Comparison of ENCODE assay signal across 13 mouse cellular contexts in the genomic region with DNA sequence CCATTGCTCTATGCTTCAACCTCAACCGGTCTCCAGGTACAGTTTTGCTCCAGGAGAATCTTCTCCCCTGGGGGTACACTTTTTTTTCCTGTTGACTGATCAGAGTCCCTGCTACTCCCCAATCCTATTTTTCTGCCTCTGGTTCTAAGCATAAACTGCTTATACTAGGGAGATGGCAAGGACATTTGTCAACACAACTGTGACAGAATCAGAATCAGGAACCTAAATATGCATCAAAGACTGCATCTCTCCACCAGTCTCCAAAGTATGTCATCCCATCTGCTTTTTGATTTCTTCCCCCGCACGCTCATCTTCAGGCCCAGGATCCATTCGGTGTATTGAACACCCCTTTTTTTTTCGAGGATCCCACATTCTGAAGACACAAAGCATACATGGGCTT. TPM values are rescaled to one million over a fixed set of nuclear protein-coding genes. Genes with fewer than 3 reads are reported as not detected.
DNase-seq lines count a peak whose midpoint lies in the region; ATAC-seq and TF ChIP-seq lines count a peak whose summit lies in the region.
"Had no signal": no experiment of that assay in that cellular context is flagged by ENCODE, and none has a peak within 500 bp of the region (broad histone marks: within the 10 kb centered on the region; RNA-seq: fewer than 3 reads in every experiment).

No protein-coding gene starts in this region.

- H3K27ac ChIP-seq in heart, embryonic 13.5 days (replicated peaks): no peak overlapping the region
- H3K27ac ChIP-seq in cortical plate, adult 2 months (ENCODE audit: insufficient read depth, low read length): peak overlapping the region; percentile 86
- H3K27ac ChIP-seq in hindbrain, embryonic 13.5 days: peak overlapping the region; percentile 84
- peak overlapping the region; percentile 85 for H3K27ac ChIP-seq in midbrain, embryonic 15.5 days
- H3K27ac ChIP-seq: gastrocnemius, adult 2 months had no signal

- H3K4me3 ChIP-seq in heart, embryonic 13.5 days: no peak overlapping the region; the same call in 1 of the 2 replicates
- peak overlapping the region; percentile 99 for H3K4me3 ChIP-seq in cortical plate, adult 2 months (ENCODE audit: insufficient read depth, low read length)
- H3K4me3 ChIP-seq in hindbrain, embryonic 13.5 days: peak overlapping the region; percentile 71; the same call in 1 of the 2 replicates
- peak overlapping the region; percentile 66 for H3K4me3 ChIP-seq in midbrain, embryonic 15.5 days

- no peaks in the 10 kb centered on the region for H3K36me3 ChIP-seq in heart, embryonic 13.5 days
- no peaks in the 10 kb centered on the region for H3K36me3 ChIP-seq in hindbrain, embryonic 13.5 days
- H3K36me3 ChIP-seq in midbrain, embryonic 15.5 days (replicated peaks): no peaks in the 10 kb centered on the region

- H3K4me2 ChIP-seq in heart, embryonic 13.5 days: peak overlapping the region; percentile 78; the same call in 1 of the 2 replicates
- H3K4me2 ChIP-seq in hindbrain, embryonic 13.5 days: peak overlapping the region; percentile 93
- peak overlapping the region; percentile 93 for H3K4me2 ChIP-seq in midbrain, embryonic 15.5 days

- H3K9ac ChIP-seq in heart, embryonic 13.5 days: no peak overlapping the region
- peak overlapping the region; percentile 87 for H3K9ac ChIP-seq in hindbrain, embryonic 13.5 days
- peak overlapping the region; percentile 66 for H3K9ac ChIP-seq in midbrain, embryonic 15.5 days

- no peak for DNase-seq in heart, adult 18-20 months
- DNase-seq in c-Kit-positive CD71-positive TER-119-positive erythroid progenitor cells, embryonic 14.5 days (ENCODE audit: low spot score): no peak
- DNase-seq in thymus, postnatal 14 days: no peak
- no peak for DNase-seq in urinary bladder, adult 18-20 months (ENCODE audit: low spot score in 2 of 2)
- DNase-seq: adrenal gland, adult 8-10 months; gastrocnemius, adult 2 months; lung, postnatal 4 days had no signal

- H3K27me3 ChIP-seq in heart, embryonic 13.5 days (replicated peaks): peaks cover 60% of the 10 kb centered on the region
- H3K27me3 ChIP-seq in hindbrain, embryonic 13.5 days: peaks cover 43% of the 10 kb centered on the region
- H3K27me3 ChIP-seq in midbrain, embryonic 15.5 days (replicated peaks): 0 out of 2 replicates have a peak, but pooled peaks cover 2% of the 10 kb centered on the region

- TF ChIP-seq CTCF in cortical plate, adult 2 months (IDR thresholded peaks at IDR 0.05; ENCODE audit: extremely low read depth, insufficient read depth, low read length): no peak

- ATAC-seq in heart, embryonic 13.5 days (ENCODE audit: extremely low read depth, insufficient number of reproducible peaks, low FRiP score, low TSS enrichment): no peak
- no peak for ATAC-seq in hindbrain, embryonic 13.5 days (ENCODE audit: low FRiP score)
- no peak for ATAC-seq in midbrain, embryonic 15.5 days (replicated peaks)
- ATAC-seq: Patski had no signal

- no peaks in the 10 kb centered on the region for H3K9me3 ChIP-seq in heart, embryonic 13.5 days
- H3K9me3 ChIP-seq in hindbrain, embryonic 13.5 days: no peaks in the 10 kb centered on the region
- H3K9me3 ChIP-seq in midbrain, embryonic 15.5 days: no peaks in the 10 kb centered on the region

- H3K4me1 ChIP-seq in heart, embryonic 13.5 days: peaks cover 14% of the 10 kb centered on the region
- H3K4me1 ChIP-seq in cortical plate, adult 2 months (ENCODE audit: control insufficient read depth, insufficient read depth, low read length): peaks cover 3% of the 10 kb centered on the region; the same call in 1 of the 2 replicates
- peaks cover 26% of the 10 kb centered on the region for H3K4me1 ChIP-seq in hindbrain, embryonic 13.5 days (replicated peaks)
- H3K4me1 ChIP-seq in midbrain, embryonic 15.5 days: peaks cover 24% of the 10 kb centered on the region

- no peak for TF ChIP-seq POLR2A in cortical plate, adult 2 months (IDR thresholded peaks at IDR 0.05; ENCODE audit: extremely low read depth, insufficient read depth, low read length)

- 64% methylated on average over 5 of the region's 5 CpGs for WGBS in heart, embryonic 13.5 days
- 32% methylated on average over 5 of the region's 5 CpGs for WGBS in hindbrain, embryonic 13.5 days
- WGBS in midbrain, embryonic 15.5 days: 55% methylated on average over 5 of the region's 5 CpGs

RNA-seq across cellular contexts. Expression of gene AI593442, which starts 0.5 kb away (rescaled TPM):
- 0.11 and 0.17 TPM in 2 replicates for polyA plus RNA-seq in heart, embryonic 13.5 days (2015; fragmentation: Nextera tagmentation; extraction: Ambion mirVana)
- 1 to 10 TPM; 2.0 to 2.8 TPM for total RNA-seq in heart, adult 18-20 months (2021)
- polyA plus RNA-seq in cortical plate, adult 2 months (2012; rRNA removed): 92.2 and 92.3 TPM in 2 replicates
- 28.6 and 30.7 TPM in 2 replicates for polyA plus RNA-seq in hindbrain, embryonic 13.5 days (2015; fragmentation: Nextera tagmentation; extraction: Ambion mirVana)
- 57.3 and 62.4 TPM in 2 replicates for polyA plus RNA-seq in midbrain, embryonic 15.5 days (2015; fragmentation: Nextera tagmentation; extraction: Ambion mirVana)
- polyA plus RNA-seq: C2C12, Patski had no signal

Comparison
In these comparisons a context has a peak if more than half of its experiments do, and no peak if none do; other contexts are left out.
1. RNA of gene AI593442, which starts 0.5 kb away (polyA plus RNA-seq): 92.2 to 92.3 TPM in cortical plate, adult 2 months, 57.3 to 62.4 TPM in midbrain, embryonic 15.5 days and 28.6 to 30.7 TPM in hindbrain, embryonic 13.5 days; 0.11 to 0.17 TPM in heart, embryonic 13.5 days; every median in the first group is over 10 times any median in the second.
2. Peak in every context shown above with its lines, with median percentiles within 50 percentile points of each other: H3K4me2 ChIP-seq.